Mouse (Mus musculus) E14TG2a.4 (cell line): ENCODE results near the gene Olfr469.
"Not testable (repeated sequence)": the region's sequence is repeated elsewhere in the genome, so short reads cannot be mapped to it uniquely, and the experiment has no call there.

Experiments used
- CTCF ChIP-seq: conservative IDR thresholded peaks from 2 replicates; pipeline ENCODE4 v1.5.1; 2014; ENCODE audit warnings: low read length
- NANOG ChIP-seq: IDR thresholded peaks from 2 replicates; pipeline ENCODE4 v1.6.1; 2014; ENCODE audit warnings: borderline replicate concordance, low read length, mixed read lengths

DNA sequence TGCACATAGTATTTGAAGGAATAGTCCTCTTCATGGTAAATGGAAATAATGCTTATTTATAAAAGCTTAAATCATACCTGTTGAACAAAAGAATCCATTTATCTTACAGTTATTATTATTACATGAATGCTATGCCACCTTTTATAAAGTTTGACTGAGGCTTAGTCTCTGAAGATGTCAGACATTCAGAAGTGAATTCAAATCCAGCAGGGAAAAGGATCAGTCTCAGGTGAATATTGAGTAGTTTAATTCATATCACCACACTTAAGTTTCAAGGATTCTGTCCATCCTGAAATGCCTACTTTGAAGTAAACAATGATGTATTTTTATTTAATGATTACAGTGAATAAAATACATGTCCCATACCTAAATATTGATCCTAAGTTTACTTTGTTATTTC is at the start of gene Olfr469:
- not testable (repeated sequence) for TF ChIP-seq CTCF, NANOG
